In the genomic region with DNA sequence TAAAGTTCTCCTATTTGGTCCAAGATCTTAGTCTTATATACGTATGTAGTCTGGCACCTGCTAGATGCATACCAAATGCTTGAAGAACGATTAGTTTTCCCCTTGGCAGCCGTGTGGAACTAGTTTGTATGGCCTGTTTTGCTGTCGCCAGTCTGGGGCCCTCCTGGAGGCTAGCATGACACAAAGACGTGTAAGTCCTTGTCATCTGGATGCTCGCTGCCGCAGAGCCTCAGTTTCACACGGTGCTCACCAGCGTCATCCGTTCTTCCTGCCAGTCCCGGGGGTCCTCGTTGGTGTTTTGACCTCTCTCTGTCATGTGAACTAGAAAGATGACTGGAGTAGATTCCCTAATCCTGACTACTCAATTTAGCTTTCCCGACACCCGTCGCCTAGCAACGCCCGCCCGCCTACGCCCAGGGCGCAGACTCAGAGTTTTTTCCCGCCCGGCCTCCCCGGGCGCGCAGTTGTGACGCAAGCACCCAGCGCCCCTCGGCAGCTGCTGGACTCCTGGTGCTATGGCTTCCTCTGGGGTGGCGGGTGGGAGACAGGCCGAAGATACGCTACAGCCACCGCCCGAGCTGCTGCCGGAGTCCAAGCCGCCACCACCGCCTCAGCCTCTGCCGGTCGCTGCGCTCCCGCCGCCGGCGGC, we compare ENCODE assay signal across 8 mouse cellular contexts. TPM values are rescaled to one million over a fixed set of nuclear protein-coding genes. Genes with fewer than 3 reads are reported as not detected.
A peak's percentile ranks its signal among the peaks of the same experiment; 100 is the strongest.
DNase-seq lines count a peak whose midpoint lies in the region; ATAC-seq lines count a peak whose summit lies in the region.

A gene (plus strand): TSS at position 455 of the 649 bp plus-strand sequence.

- H3K9ac ChIP-seq in heart, embryonic 15.5 days: peak within 1 kb of the TSS; percentile 97
- peak within 1 kb of the TSS; percentile 95 for H3K9ac ChIP-seq in liver, embryonic 15.5 days
- peak within 1 kb of the TSS; percentile 95 for H3K9ac ChIP-seq in neural tube, embryonic 12.5 days

- H3K4me2 ChIP-seq in heart, embryonic 15.5 days: peak within 1 kb of the TSS; percentile 79
- H3K4me2 ChIP-seq in liver, embryonic 15.5 days: peak within 1 kb of the TSS; percentile 86
- H3K4me2 ChIP-seq in neural tube, embryonic 12.5 days (replicated peaks): peak within 1 kb of the TSS; percentile 84

- WGBS in forebrain, embryonic 10.5 days: under 1% methylated on average over 43 of the region's 43 CpGs
- under 1% methylated on average over 42 of the region's 43 CpGs for WGBS in heart, embryonic 15.5 days
- WGBS in liver, embryonic 15.5 days (ENCODE audit: insufficient replicate concordance): 2% methylated on average over 43 of the region's 43 CpGs
- WGBS in neural tube, embryonic 12.5 days: under 1% methylated on average over 43 of the region's 43 CpGs

- H3K27ac ChIP-seq in forebrain, embryonic 10.5 days: peak within 1 kb of the TSS; percentile 97
- peak within 1 kb of the TSS; percentile 78 for H3K27ac ChIP-seq in heart, embryonic 15.5 days
- H3K27ac ChIP-seq in liver, embryonic 15.5 days (replicated peaks): peak within 1 kb of the TSS; percentile 74
- peak within 1 kb of the TSS; percentile 50; the same call in 1 of the 2 replicates for H3K27ac ChIP-seq in neural tube, embryonic 12.5 days

- peak; percentile 84 for DNase-seq in c-Kit-negative CD71-positive TER-119-positive erythroid progenitor cells, embryonic 14.5 days (ENCODE audit: low read depth, low spot score)
- DNase-seq in forebrain, embryonic 10.5 days (ENCODE audit: extremely low spot score, low spot score): peak; percentile 97
- DNase-seq in kidney, postnatal 36 days: peak; percentile 94 to 97
- DNase-seq in telencephalon, adult 2 months (ENCODE audit: low read depth, low spot score): peak; percentile 84

- no peaks in the 10 kb centered on the region for H3K27me3 ChIP-seq in forebrain, embryonic 10.5 days (ENCODE audit: poor library complexity, severe bottlenecking)
- H3K27me3 ChIP-seq in heart, embryonic 15.5 days: no peaks in the 10 kb centered on the region
- no peaks in the 10 kb centered on the region for H3K27me3 ChIP-seq in liver, embryonic 15.5 days
- no peaks in the 10 kb centered on the region for H3K27me3 ChIP-seq in neural tube, embryonic 12.5 days (replicated peaks)

- ATAC-seq in CD4-positive, CD25-positive, alpha-beta regulatory T cell, adult 4 months: peak; percentile 86
- peak; percentile 95 for ATAC-seq in heart, embryonic 15.5 days (replicated peaks; ENCODE audit: insufficient number of reproducible peaks, insufficient read depth, low FRiP score, low read depth)
- ATAC-seq in liver, embryonic 15.5 days (ENCODE audit: insufficient read depth): peak; percentile 96
- peak; percentile 93 for ATAC-seq in neural tube, embryonic 12.5 days (ENCODE audit: low FRiP score, low read depth)

- peak within 1 kb of the TSS; percentile 99 for H3K4me3 ChIP-seq in forebrain, embryonic 10.5 days
- H3K4me3 ChIP-seq in heart, embryonic 15.5 days: peak within 1 kb of the TSS; percentile 74
- H3K4me3 ChIP-seq in liver, embryonic 15.5 days (replicated peaks): peak within 1 kb of the TSS; percentile 91
- H3K4me3 ChIP-seq in neural tube, embryonic 12.5 days: peak within 1 kb of the TSS; percentile 96

- H3K36me3 ChIP-seq in forebrain, embryonic 10.5 days (replicated peaks): peaks cover 9% of the 10 kb centered on the region; the same call in 1 of the 2 replicates
- no peaks in the 10 kb centered on the region for H3K36me3 ChIP-seq in heart, embryonic 15.5 days
- 0 out of 2 replicates have a peak, but pooled peaks cover 6% of the 10 kb centered on the region for H3K36me3 ChIP-seq in liver, embryonic 15.5 days (replicated peaks)
- H3K36me3 ChIP-seq in neural tube, embryonic 12.5 days: no peaks in the 10 kb centered on the region

- H3K4me1 ChIP-seq in forebrain, embryonic 10.5 days: peaks cover 22% of the 10 kb centered on the region
- peaks cover 22% of the 10 kb centered on the region for H3K4me1 ChIP-seq in heart, embryonic 15.5 days (replicated peaks)
- peaks cover 33% of the 10 kb centered on the region for H3K4me1 ChIP-seq in liver, embryonic 15.5 days (replicated peaks)
- H3K4me1 ChIP-seq in neural tube, embryonic 12.5 days: peaks cover 10% of the 10 kb centered on the region

- H3K9me3 ChIP-seq in forebrain, embryonic 10.5 days: no peaks in the 10 kb centered on the region
- no peaks in the 10 kb centered on the region for H3K9me3 ChIP-seq in heart, embryonic 15.5 days (replicated peaks)
- H3K9me3 ChIP-seq in liver, embryonic 15.5 days (replicated peaks): no peaks in the 10 kb centered on the region
- H3K9me3 ChIP-seq in neural tube, embryonic 12.5 days: no peaks in the 10 kb centered on the region

RNA-seq across cellular contexts. Expression of the gene that starts here (rescaled TPM):
- 1 to 10 TPM; 4.5 to 5.3 TPM for polyA plus RNA-seq in CD4-positive, CD25-positive, alpha-beta regulatory T cell, adult 4 months (2017; shearing (Covaris generic))
- 55.8 and 59.6 TPM in 2 replicates for polyA plus RNA-seq in forebrain, embryonic 10.5 days (2016; fragmentation: Nextera tagmentation; extraction: Ambion mirVana)
- polyA plus RNA-seq in heart, embryonic 15.5 days (2015; fragmentation: Nextera tagmentation; extraction: Ambion mirVana): 40.0 and 43.0 TPM in 2 replicates
- 19.6 and 20.4 TPM in 2 replicates for polyA plus RNA-seq in liver, embryonic 15.5 days (2015; fragmentation: Nextera tagmentation; extraction: Ambion mirVana)
- polyA plus RNA-seq in neural tube, embryonic 12.5 days (2016; fragmentation: Nextera tagmentation; extraction: Ambion mirVana): 39.9 and 40.7 TPM in 2 replicates

Comparison
In these comparisons a context has a peak if more than half of its experiments do, and no peak if none do; other contexts are left out.
1. Peak in every context shown above with its lines: DNase-seq, ATAC-seq, H3K4me3 ChIP-seq and H3K27ac ChIP-seq.